In the genomic region with DNA sequence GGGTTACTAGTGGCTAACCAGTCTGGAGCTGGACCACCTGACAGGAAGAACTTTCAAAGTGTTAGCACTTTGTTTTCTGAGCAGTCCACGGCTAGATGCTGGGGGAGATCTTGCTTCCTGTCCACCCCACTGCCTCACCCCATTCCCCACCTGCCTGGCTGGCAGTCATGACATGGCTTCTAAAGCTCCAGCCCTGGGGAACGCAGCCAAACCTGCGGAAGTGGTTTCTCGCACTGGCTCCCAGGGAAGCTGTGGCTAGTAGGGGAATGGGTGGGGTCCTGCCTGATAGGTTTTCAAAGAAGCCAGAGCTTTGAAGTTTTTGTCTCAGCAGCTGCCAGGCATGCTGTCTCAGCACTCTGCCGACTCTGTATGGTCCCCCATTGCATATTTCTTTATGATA, we compare ENCODE assay signal across 9 mouse cellular contexts.
A peak's percentile ranks its signal among the peaks of the same experiment; 100 is the strongest.
DNase-seq lines count a peak whose midpoint lies in the region; ATAC-seq and TF ChIP-seq lines count a peak whose summit lies in the region.
"Had no signal": no experiment of that assay in that cellular context is flagged by ENCODE, and none has a peak within 500 bp of the region (broad histone marks: within the 10 kb centered on the region; RNA-seq: fewer than 3 reads in every experiment).

No protein-coding gene starts in this region.

- no peak for TF ChIP-seq CTCF in heart, adult 2 months (IDR thresholded peaks at IDR 0.05)
- TF ChIP-seq CTCF in kidney, adult 2 months (conservative IDR thresholded peaks at IDR 0.05; ENCODE audit: insufficient read depth, insufficient read length, low read depth, low read length), result no peak

- no peaks in the 10 kb centered on the region for H3K27me3 ChIP-seq in heart, adult 2 months (ENCODE audit: control insufficient read depth, insufficient read depth, low read length)
- no peaks in the 10 kb centered on the region for H3K27me3 ChIP-seq in kidney, adult 2 months (replicated peaks; ENCODE audit: control insufficient read depth, insufficient read depth, low read length)
- H3K27me3 ChIP-seq: embryonic facial prominence, embryonic 12.5 days had no signal

- peak; percentile 39 to 55 for DNase-seq in heart, adult 2 months
- DNase-seq in heart, adult 8-10 months (ENCODE audit: low spot score), result no peak
- peak; percentile 43 for DNase-seq in cerebellum, adult 8-10 months
- peak; percentile 49 to 63 for DNase-seq in thymus, postnatal 10 days (ENCODE audit: low spot score in 2 of 2)
- DNase-seq in left cerebral cortex, postnatal 36 days (ENCODE audit: low spot score in 2 of 2), result no peak
- no peak for DNase-seq in kidney, adult 2 months
- no peak for DNase-seq in heart, postnatal 10 days

- no peak for TF ChIP-seq EP300 in heart, adult 2 months (IDR thresholded peaks at IDR 0.05; ENCODE audit: insufficient read depth, low read depth, low read length)

- TF ChIP-seq POLR2A in heart, adult 2 months (IDR thresholded peaks at IDR 0.05; ENCODE audit: insufficient read depth, low read depth, low read length), result no peak
- TF ChIP-seq POLR2A in kidney, adult 2 months (IDR thresholded peaks at IDR 0.05; ENCODE audit: low read depth, low read length), result no peak

- ATAC-seq in megakaryocyte, adult 5-6 weeks (ENCODE audit: poor library complexity, severe bottlenecking), result peak; percentile 83

- no peak overlapping the region for H3K9ac ChIP-seq in heart, adult 2 months (ENCODE audit: low read depth, low read length)
- H3K9ac ChIP-seq: embryonic facial prominence, embryonic 12.5 days had no signal

- WGBS in heart, adult 2 months, result 37% methylated on average over 5 of the region's 5 CpGs
- 71% methylated on average over 5 of the region's 5 CpGs for WGBS in kidney, adult 2 months

- no peaks in the 10 kb centered on the region for H3K36me3 ChIP-seq in heart, adult 2 months (ENCODE audit: control insufficient read depth, insufficient read depth, low read length)
- H3K36me3 ChIP-seq in kidney, adult 2 months (ENCODE audit: control insufficient read depth, insufficient read depth, low read length), result no peaks in the 10 kb centered on the region
- H3K36me3 ChIP-seq: embryonic facial prominence, embryonic 12.5 days had no signal

- peaks cover 6% of the 10 kb centered on the region for H3K4me1 ChIP-seq in heart, adult 2 months (ENCODE audit: control insufficient read depth, insufficient read depth, low read length)
- H3K4me1 ChIP-seq in kidney, adult 2 months (ENCODE audit: control insufficient read depth, insufficient read depth, low read length), result no peaks in the 10 kb centered on the region; the same call in 1 of the 2 replicates

- no peaks in the 10 kb centered on the region for H3K79me2 ChIP-seq in heart, adult 2 months (replicated peaks; ENCODE audit: control insufficient read depth, insufficient read depth, low read length)

- H3K27ac ChIP-seq in heart, adult 2 months, result no peak overlapping the region
- H3K27ac ChIP-seq in kidney, adult 2 months (ENCODE audit: insufficient read depth, low read depth, low read length), result no peak overlapping the region

- intact Hi-C loops in heart, adult 2 months (cut with DNase I), result no loop called here
- intact Hi-C loops in left cerebral cortex, postnatal 36 days (cut with DNase I), result no loop called here
- intact Hi-C loops in heart, postnatal 10 days (cut with DNase I), result no loop called here

- H3K4me3 ChIP-seq in heart, adult 2 months, result no peak overlapping the region
- no peak overlapping the region for H3K4me3 ChIP-seq in kidney, adult 2 months (ENCODE audit: insufficient read depth, low read depth, low read length)
- H3K4me3 ChIP-seq: embryonic facial prominence, embryonic 12.5 days had no signal

Comparison
In these comparisons a context has a peak if more than half of its experiments do, and no peak if none do; other contexts are left out.
1. DNase-seq: peak in heart, adult 2 months (2 of 2), cerebellum, adult 8-10 months (single experiment) and thymus, postnatal 10 days (2 of 2); none in heart, adult 8-10 months (single experiment), left cerebral cortex, postnatal 36 days (0 of 2), kidney, adult 2 months (single experiment) and heart, postnatal 10 days (0 of 2).